Mouse (Mus musculus) forebrain, embryonic 14.5 days (tissue): Measurements from ENCODE around the gene Phldb3. TPM values are rescaled to one million over a fixed set of nuclear protein-coding genes. Genes with fewer than 3 reads are reported as not detected.

Source experiments
- polyA plus RNA-seq: library from polyadenylated mRNA; unstranded; fragments of >200 nt; fragmentation: Nextera tagmentation; extraction: Ambion mirVana; gene quantifications from 2 replicates; pipeline ENCODE4 v1.2.1, GENCODE M21; 2014

Phldb3 gene
- polyA plus RNA-seq, 1 experiment from 2014 or later: not detected

Other genes starting within 250 kb of the Phldb3 start
- 0.09 and 0.53 TPM in 2 replicates for gene Kcnn4, start 240.5 kb upstream of the Phldb3 start, polyA plus RNA-seq
- gene Smg9, start 211.1 kb upstream of the Phldb3 start, polyA plus RNA-seq: 23.4 and 26.1 TPM in 2 replicates
- gene Irgc1, start 158.5 kb upstream of the Phldb3 start, polyA plus RNA-seq: not detected in 2 replicates
- gene Plaur, start 148.3 kb upstream of the Phldb3 start, polyA plus RNA-seq: 1.4 and 2.0 TPM in 2 replicates
- 26.3 and 29.0 TPM in 2 replicates for gene Cadm4, start 128.7 kb upstream of the Phldb3 start, polyA plus RNA-seq
- gene Zfp428, start 103.8 kb upstream of the Phldb3 start, polyA plus RNA-seq: 178 and 205 TPM in 2 replicates
- 0.20 and 0.45 TPM in 2 replicates for gene AC161166.1, start 98.3 kb upstream of the Phldb3 start, polyA plus RNA-seq
- 19.5 and 25.1 TPM in 2 replicates for gene Irgq, start 80.1 kb upstream of the Phldb3 start, polyA plus RNA-seq
- 0.28 TPM in 1 of 2 replicates, not detected in the other for gene Pinlyp, start 64.6 kb upstream of the Phldb3 start, polyA plus RNA-seq
- gene Xrcc1, start 64.5 kb upstream of the Phldb3 start, polyA plus RNA-seq: 65.1 and 66.6 TPM in 2 replicates
- 22.6 and 23.2 TPM in 2 replicates for gene Ethe1, start 23.2 kb upstream of the Phldb3 start, polyA plus RNA-seq
- gene Zfp575, start 23.1 kb upstream of the Phldb3 start, polyA plus RNA-seq: 3.3 and 6.6 TPM in 2 replicates
- gene Lypd3, start 25.8 kb downstream of the Phldb3 start, polyA plus RNA-seq: 0.20 and 0.21 TPM in 2 replicates
- gene Tex101, start 65.9 kb downstream of the Phldb3 start, polyA plus RNA-seq: not detected in 2 replicates
- gene BC049730, start 98.5 kb downstream of the Phldb3 start, polyA plus RNA-seq: not detected in 2 replicates
- gene Gm4763, start 116.1 kb downstream of the Phldb3 start, polyA plus RNA-seq: not detected in 2 replicates
- gene Cd177, start 149.5 kb downstream of the Phldb3 start, polyA plus RNA-seq: 0.19 and 0.63 TPM in 2 replicates
- gene Ceacam10, start 166.4 kb downstream of the Phldb3 start, polyA plus RNA-seq: not detected in 2 replicates